Mouse (Mus musculus) ES-E14 (cell line): ENCODE measurements at regions not wholly inside any gene's neighbourhood (a gene's known extent, or its start where the extent isn't known, plus 50 kb on each side); places are given as distances from the start of the nearest gene placed in this dataset.

Experiments used
- CHD2 ChIP-seq: IDR thresholded peaks from 2 replicates; pipeline ENCODE4 v1.6.1; 2014; ENCODE audit warnings: mild to moderate bottlenecking, low read depth, low read length, inconsistent platforms
- MAFK ChIP-seq: IDR thresholded peaks from 2 replicates; pipeline ENCODE4 v1.6.1; 2014; ENCODE audit warnings: mild to moderate bottlenecking, low read depth, low read length, inconsistent platforms; ENCODE audit not compliant: insufficient read depth
- ZC3H11A ChIP-seq: IDR thresholded peaks from 2 replicates; pipeline ENCODE4 v1.6.1; 2012; ENCODE audit warnings: low read depth, mild to moderate bottlenecking, inconsistent platforms, low read length, borderline replicate concordance

- TF ChIP-seq ZC3H11A = no peak
- TF ChIP-seq CHD2 = no peak
- TF ChIP-seq MAFK = no peak
These were observed 501.7 kb upstream of the Gulo start for GRCm38 (mm10) chr14:66510750-66511149.
